Mouse (Mus musculus): ENCODE data around the gene Csdc2. TPM values are rescaled to one million over a fixed set of nuclear protein-coding genes. Genes with fewer than 3 reads are reported as not detected.

Gene Csdc2
- total RNA-seq, 1 experiment = 1.2 TPM

DNA sequence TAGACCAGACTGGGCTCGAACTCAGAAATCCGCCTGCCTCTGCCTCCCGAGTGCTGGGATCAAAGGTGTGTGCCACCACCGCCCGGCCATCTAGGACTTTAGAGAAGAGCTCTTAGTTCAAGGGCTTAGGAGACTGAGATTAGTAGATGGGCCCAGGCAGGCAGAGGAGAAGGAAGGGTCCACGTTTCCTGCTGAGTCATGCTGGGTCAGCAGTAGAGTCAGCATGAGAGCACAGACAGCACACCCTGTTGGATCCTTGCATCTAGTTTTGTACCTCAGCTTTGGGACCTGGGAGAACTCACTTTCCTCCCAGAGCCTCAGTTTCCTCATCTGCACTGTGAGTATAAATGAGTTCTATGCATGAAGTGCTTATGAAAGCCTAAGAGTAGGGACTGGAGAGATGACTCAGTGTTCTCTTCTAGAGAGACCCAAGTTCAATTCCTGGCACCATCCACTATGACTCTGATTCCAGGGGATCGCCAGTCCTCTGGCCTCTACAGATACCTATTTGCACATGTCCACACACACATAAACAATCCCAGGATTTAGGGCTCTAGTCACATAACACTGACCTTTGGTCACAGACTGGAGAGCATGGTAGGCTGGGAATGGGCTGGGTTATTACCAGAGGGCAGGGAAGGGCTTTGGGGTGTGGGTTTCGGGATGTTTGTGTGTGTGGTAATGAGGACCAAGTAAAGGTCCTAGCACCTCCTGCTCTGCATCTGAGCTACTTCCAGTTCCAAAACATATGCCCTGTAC lies 44.6 kb upstream of the Csdc2 start:
- Histone ChIP-seq H3K36me3 (ENCODE audit: control insufficient read depth, insufficient read depth, low read length, poor library complexity, severe bottlenecking) (peaks cover 19% of the 10 kb centered on the region), H3K27ac (ENCODE audit: insufficient read depth, low read depth, low read length, poor library complexity, severe bottlenecking) (peak overlapping the region; percentile 59), H3K4me1 (ENCODE audit: control insufficient read depth in 2 of 2, insufficient read depth in 2 of 2, low read length in 2 of 2, poor library complexity in 1 of 2) (peaks cover 8 to 11% of the 10 kb centered on the region in 2 experiments), H3K9ac (ENCODE audit: insufficient read depth, low read depth, low read length, poor library complexity, severe bottlenecking) (peak overlapping the region; percentile 30; the same call in 1 of the 2 replicates), H3K4me3 (ENCODE audit: insufficient read depth in 1 of 2, low read depth in 1 of 2, low read length in 2 of 2, poor library complexity in 1 of 2, severe bottlenecking in 1 of 2) (no peak overlapping the region), H3K9me3 (ENCODE audit: control insufficient read depth, insufficient read depth, low read depth, low read length) (no peaks in the 10 kb centered on the region)
- TF ChIP-seq ZNF384 (IDR thresholded peaks at IDR 0.05; ENCODE audit: low read depth, low read length) (no peak), HCFC1 (IDR thresholded peaks at IDR 0.05; ENCODE audit: borderline replicate concordance, insufficient read depth, low read length) (no peak), CHD2 (IDR thresholded peaks at IDR 0.05; ENCODE audit: low read depth, low read length) (no peak), ZC3H11A (IDR thresholded peaks at IDR 0.05; ENCODE audit: borderline replicate concordance, low read depth, low read length) (no peak), MAFK (IDR thresholded peaks at IDR 0.05; ENCODE audit: insufficient read depth, low read depth, low read length) (peak; percentile 98)
- in situ Hi-C loops (cut with MboI; ENCODE audit: low sequenced_read_pairs in 2 of 2, unreplicated experiment in 2 of 2) = no loop called here
- peak; percentile 54 for DNase-seq (ENCODE audit: low read depth, low spot score)

GRCm38 (mm10) chr15:81894002-81894401 lies 42.6 kb upstream of the Csdc2 start:
- Histone ChIP-seq H3K9me3 (ENCODE audit: control insufficient read depth, insufficient read depth, low read depth, low read length) (no peaks in the 10 kb centered on the region), H3K4me3 (ENCODE audit: insufficient read depth in 1 of 2, low read depth in 1 of 2, low read length in 2 of 2, poor library complexity in 1 of 2, severe bottlenecking in 1 of 2) (no peak overlapping the region), H3K4me1 (ENCODE audit: control insufficient read depth in 2 of 2, insufficient read depth in 2 of 2, low read length in 2 of 2, poor library complexity in 1 of 2) (peaks cover 8 to 11% of the 10 kb centered on the region in 2 experiments), H3K9ac (ENCODE audit: insufficient read depth, low read depth, low read length, poor library complexity, severe bottlenecking) (no peak overlapping the region), H3K27ac (ENCODE audit: insufficient read depth, low read depth, low read length, poor library complexity, severe bottlenecking) (0 out of 2 replicates have a peak overlapping the region, but pooled peaks have one; percentile 36), H3K36me3 (ENCODE audit: control insufficient read depth, insufficient read depth, low read length, poor library complexity, severe bottlenecking) (peaks cover 26% of the 10 kb centered on the region)
- TF ChIP-seq HCFC1 (IDR thresholded peaks at IDR 0.05; ENCODE audit: borderline replicate concordance, insufficient read depth, low read length) (no peak), ZC3H11A (IDR thresholded peaks at IDR 0.05; ENCODE audit: borderline replicate concordance, low read depth, low read length) (no peak), ZNF384 (IDR thresholded peaks at IDR 0.05; ENCODE audit: low read depth, low read length) (no peak), MAFK (IDR thresholded peaks at IDR 0.05; ENCODE audit: insufficient read depth, low read depth, low read length) (no peak), CHD2 (IDR thresholded peaks at IDR 0.05; ENCODE audit: low read depth, low read length) (no peak)
- in situ Hi-C loops (cut with MboI; ENCODE audit: low sequenced_read_pairs in 2 of 2, unreplicated experiment in 2 of 2) = no loop called here
- DNase-seq (ENCODE audit: low read depth, low spot score) = no peak

GRCm38 (mm10) chr15:81896407-81896806 lies 40.2 kb upstream of the Csdc2 start:
- no peak overlapping the region for H3K27ac ChIP-seq (ENCODE audit: insufficient read depth, low read depth, low read length, poor library complexity, severe bottlenecking)
- DNase-seq (ENCODE audit: low read depth, low spot score) = no peak
- in situ Hi-C loops (cut with MboI; ENCODE audit: low sequenced_read_pairs in 2 of 2, unreplicated experiment in 2 of 2) = no loop called here
- no peak for TF ChIP-seq ZC3H11A (IDR thresholded peaks at IDR 0.05; ENCODE audit: borderline replicate concordance, low read depth, low read length)
- no peak for TF ChIP-seq MAFK (IDR thresholded peaks at IDR 0.05; ENCODE audit: insufficient read depth, low read depth, low read length)
- TF ChIP-seq HCFC1 (IDR thresholded peaks at IDR 0.05; ENCODE audit: borderline replicate concordance, insufficient read depth, low read length) = no peak
- TF ChIP-seq ZNF384 (IDR thresholded peaks at IDR 0.05; ENCODE audit: low read depth, low read length) = no peak
- no peak for TF ChIP-seq CHD2 (IDR thresholded peaks at IDR 0.05; ENCODE audit: low read depth, low read length)
- no peak overlapping the region for H3K9ac ChIP-seq (ENCODE audit: insufficient read depth, low read depth, low read length, poor library complexity, severe bottlenecking)
- H3K36me3 ChIP-seq (ENCODE audit: control insufficient read depth, insufficient read depth, low read length, poor library complexity, severe bottlenecking) = peaks cover 38% of the 10 kb centered on the region
- no peak overlapping the region for H3K4me3 ChIP-seq (ENCODE audit: insufficient read depth in 1 of 2, low read depth in 1 of 2, low read length in 2 of 2, poor library complexity in 1 of 2, severe bottlenecking in 1 of 2)
- H3K9me3 ChIP-seq (ENCODE audit: control insufficient read depth, insufficient read depth, low read depth, low read length) = no peaks in the 10 kb centered on the region
- H3K4me1 ChIP-seq (ENCODE audit: control insufficient read depth in 2 of 2, insufficient read depth in 2 of 2, low read length in 2 of 2, poor library complexity in 1 of 2) = peaks cover 6 to 8% of the 10 kb centered on the region in 2 experiments

DNA sequence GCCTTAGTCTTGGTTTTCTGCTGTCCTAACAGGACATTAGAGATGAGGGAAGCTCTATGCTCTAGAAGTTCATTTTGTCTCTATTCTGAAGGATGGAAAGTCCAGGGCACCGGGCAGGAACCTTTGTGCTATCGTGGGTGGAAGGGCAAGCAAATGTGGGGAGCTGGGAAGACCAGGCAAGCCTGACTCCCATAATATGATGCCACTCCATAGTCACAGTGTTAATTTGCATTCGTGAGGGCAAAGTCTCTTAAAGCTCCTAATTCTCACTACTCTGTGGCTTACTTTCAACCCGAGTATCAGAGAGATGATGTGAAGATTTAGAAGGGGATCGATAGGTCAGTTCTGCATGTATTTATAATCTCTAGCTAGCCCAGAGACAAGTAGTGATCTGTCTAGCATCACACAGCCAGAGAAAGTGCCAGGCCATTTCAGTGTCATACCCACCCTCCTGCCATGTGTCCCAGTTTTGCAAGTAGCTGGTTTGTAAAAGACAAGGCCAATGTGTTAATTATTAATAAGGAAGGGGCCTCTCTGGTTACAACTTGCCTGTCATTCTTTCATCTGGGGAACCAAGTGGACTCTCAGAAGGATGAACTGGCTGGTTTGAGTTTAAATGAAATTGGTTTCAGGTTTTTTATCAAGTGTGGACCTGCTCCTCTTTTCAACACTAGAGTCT lies 38.8 kb upstream of the Csdc2 start:
- Histone ChIP-seq H3K4me3 (ENCODE audit: insufficient read depth in 1 of 2, low read depth in 1 of 2, low read length in 2 of 2, poor library complexity in 1 of 2, severe bottlenecking in 1 of 2) (no peak overlapping the region), H3K27ac (ENCODE audit: insufficient read depth, low read depth, low read length, poor library complexity, severe bottlenecking) (no peak overlapping the region), H3K9ac (ENCODE audit: insufficient read depth, low read depth, low read length, poor library complexity, severe bottlenecking) (no peak overlapping the region), H3K36me3 (ENCODE audit: control insufficient read depth, insufficient read depth, low read length, poor library complexity, severe bottlenecking) (peaks cover 44% of the 10 kb centered on the region), H3K9me3 (ENCODE audit: control insufficient read depth, insufficient read depth, low read depth, low read length) (no peaks in the 10 kb centered on the region), H3K4me1 (ENCODE audit: control insufficient read depth in 2 of 2, insufficient read depth in 2 of 2, low read length in 2 of 2, poor library complexity in 1 of 2) (peaks cover 0 to 2% of the 10 kb centered on the region in 2 experiments; a peak in 2 of 4 replicates)
- in situ Hi-C loops (cut with MboI; ENCODE audit: low sequenced_read_pairs in 2 of 2, unreplicated experiment in 2 of 2) = no loop called here
- no peak for DNase-seq (ENCODE audit: low read depth, low spot score)
- no peak for TF ChIP-seq ZNF384 (IDR thresholded peaks at IDR 0.05; ENCODE audit: low read depth, low read length)
- TF ChIP-seq ZC3H11A (IDR thresholded peaks at IDR 0.05; ENCODE audit: borderline replicate concordance, low read depth, low read length) = no peak
- TF ChIP-seq HCFC1 (IDR thresholded peaks at IDR 0.05; ENCODE audit: borderline replicate concordance, insufficient read depth, low read length) = no peak
- no peak for TF ChIP-seq MAFK (IDR thresholded peaks at IDR 0.05; ENCODE audit: insufficient read depth, low read depth, low read length)
- TF ChIP-seq CHD2 (IDR thresholded peaks at IDR 0.05; ENCODE audit: low read depth, low read length) = no peak
